Mouse (Mus musculus): ENCODE measurements around the gene Gm21310.
"Not testable (repeated sequence)": the region's sequence is repeated elsewhere in the genome, so short reads cannot be mapped to it uniquely, and the experiment has no call there.

The Gm21310 gene

DNA sequence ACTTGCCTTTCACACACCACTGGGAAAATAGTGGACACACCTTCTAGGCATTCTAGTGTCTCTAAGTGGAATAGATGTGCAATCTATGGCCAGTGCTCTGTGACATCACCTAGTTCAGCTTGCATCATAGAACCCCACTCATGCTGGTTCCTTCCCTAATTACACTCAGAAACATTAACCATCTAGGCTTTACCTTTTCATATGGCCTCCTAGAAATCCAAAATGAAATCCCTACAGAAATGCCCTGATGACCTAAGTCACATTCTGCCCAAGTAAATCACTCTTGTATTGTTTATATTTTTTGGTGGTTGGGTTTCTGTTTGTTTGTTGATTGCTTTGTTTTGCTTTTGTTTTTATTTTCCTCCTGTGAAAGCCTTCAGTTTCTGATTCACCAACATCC lies at the start of gene Gm21310:
Gene Gm21310 (minus strand): TSS at position 101 of the 400 bp plus-strand sequence.
- not testable (repeated sequence) for DNase-seq (ENCODE audit: low read depth, low spot score)
